Mouse (Mus musculus) hindbrain, embryonic 16.5 days (tissue): ENCODE measurements around the gene Pcsk5. TPM values are rescaled to one million over a fixed set of nuclear protein-coding genes. Genes with fewer than 3 reads are reported as not detected.

Source experiments
- ATAC-seq: fragments of 200-750 bp; cut with Nextera tagmentation; 2 replicates; pipeline ENCODE4 v1.8.0; 2017; ENCODE audit warnings: moderate TSS enrichment, moderate library complexity
- H3K27ac ChIP-seq: fragments of 300-500 bp; sonication (generic); 2 replicates; pipeline ENCODE4 v1.5.1; 2014; ENCODE audit warnings: low read depth, mild to moderate bottlenecking, control low read depth, low read length, moderate library complexity
- H3K27me3 ChIP-seq: fragments of 300-500 bp; sonication (generic); replicated peaks from 2 replicates; pipeline ENCODE4 v1.6.1; 2014; ENCODE audit warnings: low read length; ENCODE audit not compliant: control insufficient read depth, insufficient read depth
- H3K36me3 ChIP-seq: fragments of 300-500 bp; sonication (generic); 2 replicates; pipeline ENCODE4 v1.6.1; 2014; ENCODE audit warnings: mild to moderate bottlenecking, low read length, moderate library complexity, mixed read lengths; ENCODE audit not compliant: control insufficient read depth, insufficient read depth
- H3K4me1 ChIP-seq: fragments of 300-500 bp; sonication (generic); 2 replicates; pipeline ENCODE4 v1.6.1; 2014; ENCODE audit warnings: low read depth, low read length; ENCODE audit not compliant: control insufficient read depth, insufficient read depth
- H3K4me2 ChIP-seq: fragments of 300-500 bp; sonication (generic); 2 replicates; pipeline ENCODE4 v1.6.1; 2014; ENCODE audit warnings: mild to moderate bottlenecking, low read length, control low read depth, moderate library complexity
- H3K4me3 ChIP-seq: fragments of 300-500 bp; sonication (generic); 2 replicates; pipeline ENCODE4 v1.5.1; 2014; ENCODE audit warnings: mild to moderate bottlenecking, low read length, control low read depth, moderate library complexity
- H3K9ac ChIP-seq: fragments of 300-500 bp; sonication (generic); 2 replicates; pipeline ENCODE4 v1.6.1; 2014; ENCODE audit warnings: low read depth, mild to moderate bottlenecking, control low read depth, low read length, moderate library complexity
- H3K9me3 ChIP-seq: fragments of 300-500 bp; sonication (generic); 2 replicates; pipeline ENCODE4 v1.6.1; 2014; ENCODE audit warnings: mild to moderate bottlenecking, low read length, moderate library complexity; ENCODE audit not compliant: control insufficient read depth
- WGBS: fragments of 180-500 bp; shearing (Covaris S2); extraction: QIAGEN DNeasy Blood & Tissue Kit; methylation state at CpG from one replicate; pipeline ENCODE4 v1.1.7; 2014; 5-methylcytosine and 5-hydroxymethylcytosine counted together
- polyA plus RNA-seq: library from polyadenylated mRNA; unstranded; fragments of >200 nt; fragmentation: Nextera tagmentation; extraction: Ambion mirVana; gene quantifications from 2 replicates; pipeline ENCODE4 v1.2.1, GENCODE M21; 2015

Gene Pcsk5
- polyA plus RNA-seq, 1 experiment from 2014 or later = 11.7 TPM

GRCm38 (mm10) chr19:17819081-17819480, 18.4 kb downstream of the Pcsk5 start:
- Histone ChIP-seq H3K4me3 (no peak overlapping the region), H3K9me3 (no peaks in the 10 kb centered on the region), H3K27ac (no peak overlapping the region), H3K27me3 (no peaks in the 10 kb centered on the region), H3K36me3 (no peaks in the 10 kb centered on the region), H3K4me1 (no peaks in the 10 kb centered on the region), H3K4me2 (no peak overlapping the region), H3K9ac (no peak overlapping the region)
- WGBS = 64% methylated on average over 5 of the region's 5 CpGs
- ATAC-seq = peak; percentile 27; the same call in 1 of the 2 replicates

GRCm38 (mm10) chr19:17815062-17815461, 22.4 kb downstream of the Pcsk5 start:
- 85% methylated on average over 3 of the region's 3 CpGs for WGBS
- H3K36me3 ChIP-seq = no peaks in the 10 kb centered on the region
- no peak for ATAC-seq

GRCm38 (mm10) chr19:17813449-17813990, 23.9 kb downstream of the Pcsk5 start:
- H3K4me1 ChIP-seq = no peaks in the 10 kb centered on the region
- no peak overlapping the region for H3K4me2 ChIP-seq
- H3K27ac ChIP-seq = no peak overlapping the region
- no peaks in the 10 kb centered on the region for H3K9me3 ChIP-seq
- no peak overlapping the region for H3K9ac ChIP-seq
- ATAC-seq = no peak
- no peaks in the 10 kb centered on the region for H3K27me3 ChIP-seq
- H3K4me3 ChIP-seq = no peak overlapping the region
- WGBS = 83% methylated on average over 5 of the region's 5 CpGs
- no peaks in the 10 kb centered on the region for H3K36me3 ChIP-seq

More at GRCm38 (mm10) chr19:17815062-17815461, 22.4 kb downstream of the Pcsk5 start:
- Histone ChIP-seq H3K27me3 (no peaks in the 10 kb centered on the region), H3K9me3 (no peaks in the 10 kb centered on the region), H3K4me3 (no peak overlapping the region), H3K9ac (no peak overlapping the region), H3K4me1 (no peaks in the 10 kb centered on the region), H3K27ac (no peak overlapping the region), H3K4me2 (no peak overlapping the region)

GRCm38 (mm10) chr19:17812661-17813060, 24.8 kb downstream of the Pcsk5 start:
- Histone ChIP-seq H3K9ac (no peak overlapping the region), H3K4me2 (no peak overlapping the region), H3K9me3 (no peaks in the 10 kb centered on the region), H3K4me1 (no peaks in the 10 kb centered on the region), H3K4me3 (no peak overlapping the region), H3K27ac (no peak overlapping the region), H3K27me3 (no peaks in the 10 kb centered on the region), H3K36me3 (no peaks in the 10 kb centered on the region)
- no peak for ATAC-seq
- 74% methylated on average over 7 of the region's 7 CpGs for WGBS

GRCm38 (mm10) chr19:17806626-17807025, 30.8 kb downstream of the Pcsk5 start:
- Histone ChIP-seq H3K9me3 (no peaks in the 10 kb centered on the region), H3K9ac (no peak overlapping the region), H3K4me2 (no peak overlapping the region), H3K27ac (no peak overlapping the region), H3K27me3 (no peaks in the 10 kb centered on the region), H3K36me3 (no peaks in the 10 kb centered on the region), H3K4me3 (no peak overlapping the region), H3K4me1 (no peaks in the 10 kb centered on the region)
- WGBS = 91% methylated on average over 5 of the region's 5 CpGs
- no peak for ATAC-seq

GRCm38 (mm10) chr19:17800798-17801197, 36.6 kb downstream of the Pcsk5 start:
- H3K9ac ChIP-seq = no peak overlapping the region
- H3K27ac ChIP-seq = no peak overlapping the region
- no peaks in the 10 kb centered on the region for H3K9me3 ChIP-seq
- H3K4me3 ChIP-seq = no peak overlapping the region
- no peak for ATAC-seq
- H3K27me3 ChIP-seq = no peaks in the 10 kb centered on the region
- H3K4me1 ChIP-seq = no peaks in the 10 kb centered on the region
- H3K4me2 ChIP-seq = no peak overlapping the region
- 95% methylated on average over 1 of the region's 1 CpGs for WGBS
- H3K36me3 ChIP-seq = no peaks in the 10 kb centered on the region

GRCm38 (mm10) chr19:17799419-17800185, 37.8 kb downstream of the Pcsk5 start:
- no peaks in the 10 kb centered on the region for H3K27me3 ChIP-seq
- no peak overlapping the region for H3K27ac ChIP-seq
- no peak overlapping the region for H3K9ac ChIP-seq
- H3K9me3 ChIP-seq = no peaks in the 10 kb centered on the region
- H3K4me2 ChIP-seq = no peak overlapping the region
- WGBS = 87% methylated on average over 4 of the region's 4 CpGs
- no peaks in the 10 kb centered on the region for H3K36me3 ChIP-seq
- H3K4me3 ChIP-seq = no peak overlapping the region
- H3K4me1 ChIP-seq = no peaks in the 10 kb centered on the region
- ATAC-seq = no peak

GRCm38 (mm10) chr19:17793457-17793856, 44.0 kb downstream of the Pcsk5 start:
- Histone ChIP-seq H3K36me3 (no peaks in the 10 kb centered on the region; the same call in 1 of the 2 replicates), H3K9ac (no peak overlapping the region), H3K4me3 (no peak overlapping the region), H3K27ac (no peak overlapping the region), H3K27me3 (no peaks in the 10 kb centered on the region), H3K9me3 (no peaks in the 10 kb centered on the region), H3K4me2 (no peak overlapping the region), H3K4me1 (no peaks in the 10 kb centered on the region)
- 86% methylated on average over 4 of the region's 4 CpGs for WGBS
- no peak for ATAC-seq

GRCm38 (mm10) chr19:17791485-17792052, 45.9 kb downstream of the Pcsk5 start:
- H3K4me3 ChIP-seq = no peak overlapping the region
- H3K36me3 ChIP-seq = no peaks in the 10 kb centered on the region; the same call in 1 of the 2 replicates
- H3K27ac ChIP-seq = no peak overlapping the region
- H3K4me1 ChIP-seq = no peaks in the 10 kb centered on the region
- no peak overlapping the region for H3K4me2 ChIP-seq
- no peaks in the 10 kb centered on the region for H3K9me3 ChIP-seq
- H3K27me3 ChIP-seq = no peaks in the 10 kb centered on the region
- no peak overlapping the region for H3K9ac ChIP-seq
- no peak for ATAC-seq
- 90% methylated on average over 5 of the region's 5 CpGs for WGBS
